ENCODE assay signal across 8 mouse cellular contexts in the genomic region with DNA sequence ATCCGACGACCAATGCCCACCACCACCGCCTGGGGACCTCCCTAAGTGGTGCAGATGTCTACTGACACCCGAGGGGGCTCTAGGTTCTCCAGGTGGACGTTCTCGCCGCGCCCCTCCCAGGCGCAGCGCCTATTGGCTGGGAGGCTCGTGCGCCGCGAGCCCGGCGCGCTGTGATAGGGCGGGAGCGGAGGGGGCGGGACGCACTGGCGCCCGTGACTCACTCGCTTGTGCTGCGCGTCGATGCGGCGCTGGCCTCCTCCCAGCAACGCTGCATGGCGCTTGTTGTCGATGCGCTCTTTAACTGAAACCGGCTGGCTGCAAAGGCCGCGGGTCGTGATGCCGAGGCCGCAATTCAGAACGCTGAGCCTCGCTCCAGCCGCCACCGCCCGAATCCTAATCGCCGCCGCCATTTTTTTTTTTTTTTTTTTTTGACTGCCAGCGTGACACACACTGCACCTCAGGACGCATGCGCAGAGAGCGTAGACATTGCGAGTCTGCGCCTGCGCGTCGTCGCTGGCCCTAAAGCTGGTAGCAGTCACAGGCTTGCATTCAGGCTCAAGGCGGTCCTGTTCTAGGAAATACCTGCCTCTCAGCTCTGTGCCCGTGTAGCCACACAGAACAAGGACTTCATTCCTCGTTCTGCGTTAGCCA. TPM values are rescaled to one million over a fixed set of nuclear protein-coding genes. Genes with fewer than 3 reads are reported as not detected.
DNase-seq lines count a peak whose midpoint lies in the region; ATAC-seq and TF ChIP-seq lines count a peak whose summit lies in the region.

A gene (minus strand): TSS at position 451 of the 651 bp plus-strand sequence.

- peak; percentile 98 for DNase-seq in c-Kit-negative CD71-positive TER-119-positive erythroid progenitor cells, embryonic 14.5 days (ENCODE audit: low read depth, low spot score)
- peak; percentile 93 for DNase-seq in forebrain, embryonic 10.5 days (ENCODE audit: extremely low spot score, low spot score)
- peak; percentile 98 to 99 for DNase-seq in kidney, postnatal 25 days
- peak; percentile 92 for DNase-seq in liver, embryonic 14.5 days (ENCODE audit: low read depth in 3 of 3, low spot score in 3 of 3)
- DNase-seq in neural tube, embryonic 11.5 days (ENCODE audit: low spot score) = peak; percentile 98
- peak; percentile 95 for DNase-seq in stomach, postnatal 0 days (ENCODE audit: low spot score)

- H3K4me2 ChIP-seq in heart, embryonic 15.5 days = peak within 1 kb of the TSS; percentile 63
- H3K4me2 ChIP-seq in liver, embryonic 14.5 days (ENCODE audit: low read depth) = peak within 1 kb of the TSS; percentile 90
- peak within 1 kb of the TSS; percentile 54 for H3K4me2 ChIP-seq in neural tube, embryonic 11.5 days (ENCODE audit: low read depth)
- peak within 1 kb of the TSS; percentile 70 for H3K4me2 ChIP-seq in stomach, postnatal 0 days (replicated peaks; ENCODE audit: low read depth)

- H3K9me3 ChIP-seq in forebrain, embryonic 10.5 days = no peaks in the 10 kb centered on the region
- no peaks in the 10 kb centered on the region for H3K9me3 ChIP-seq in heart, embryonic 15.5 days (replicated peaks)
- no peaks in the 10 kb centered on the region for H3K9me3 ChIP-seq in liver, embryonic 14.5 days (ENCODE audit: control insufficient read depth, low read length)
- H3K9me3 ChIP-seq in neural tube, embryonic 11.5 days (ENCODE audit: control insufficient read depth, low read length) = no peaks in the 10 kb centered on the region
- H3K9me3 ChIP-seq in stomach, postnatal 0 days (ENCODE audit: control insufficient read depth, low read length) = no peaks in the 10 kb centered on the region

- WGBS in forebrain, embryonic 10.5 days = under 1% methylated on average over 61 of the region's 61 CpGs
- WGBS in heart, embryonic 15.5 days = under 1% methylated on average over 54 of the region's 61 CpGs
- WGBS in liver, embryonic 14.5 days (ENCODE audit: insufficient replicate concordance) = under 1% methylated on average over 60 of the region's 61 CpGs
- WGBS in neural tube, embryonic 11.5 days = under 1% methylated on average over 61 of the region's 61 CpGs
- WGBS in stomach, postnatal 0 days = under 1% methylated on average over 60 of the region's 61 CpGs

- H3K27ac ChIP-seq in forebrain, embryonic 10.5 days = peak within 1 kb of the TSS; percentile 97
- H3K27ac ChIP-seq in heart, embryonic 15.5 days = peak within 1 kb of the TSS; percentile 95
- peak within 1 kb of the TSS; percentile 71 for H3K27ac ChIP-seq in liver, embryonic 14.5 days
- H3K27ac ChIP-seq in neural tube, embryonic 11.5 days (ENCODE audit: low read depth, low read length) = peak within 1 kb of the TSS; percentile 89
- H3K27ac ChIP-seq in stomach, postnatal 0 days (replicated peaks) = peak within 1 kb of the TSS; percentile 97

- peak; percentile 97 for ATAC-seq in CD4-positive, CD25-positive, alpha-beta regulatory T cell, adult 4 months
- peak; percentile 99 for ATAC-seq in heart, embryonic 15.5 days (replicated peaks; ENCODE audit: insufficient number of reproducible peaks, insufficient read depth, low FRiP score, low read depth)
- ATAC-seq in liver, embryonic 14.5 days (ENCODE audit: insufficient read depth) = peak; percentile 99
- peak; percentile 99 for ATAC-seq in neural tube, embryonic 11.5 days (ENCODE audit: insufficient read depth, low FRiP score, low TSS enrichment)
- peak; percentile 99 for ATAC-seq in stomach, postnatal 0 days (ENCODE audit: low FRiP score, low TSS enrichment)

- H3K27me3 ChIP-seq in forebrain, embryonic 10.5 days (ENCODE audit: poor library complexity, severe bottlenecking) = no peaks in the 10 kb centered on the region
- no peaks in the 10 kb centered on the region for H3K27me3 ChIP-seq in heart, embryonic 15.5 days
- H3K27me3 ChIP-seq in liver, embryonic 14.5 days (ENCODE audit: control insufficient read depth, insufficient read depth, low read length) = no peaks in the 10 kb centered on the region
- no peaks in the 10 kb centered on the region for H3K27me3 ChIP-seq in neural tube, embryonic 11.5 days (ENCODE audit: control insufficient read depth, insufficient read depth, low read length)
- H3K27me3 ChIP-seq in stomach, postnatal 0 days (ENCODE audit: control insufficient read depth, insufficient read depth, low read length) = no peaks in the 10 kb centered on the region

- no peaks in the 10 kb centered on the region; the same call in 1 of the 2 replicates for H3K36me3 ChIP-seq in forebrain, embryonic 10.5 days (replicated peaks)
- no peaks in the 10 kb centered on the region; the same call in 1 of the 2 replicates for H3K36me3 ChIP-seq in heart, embryonic 15.5 days
- no peaks in the 10 kb centered on the region for H3K36me3 ChIP-seq in liver, embryonic 14.5 days (replicated peaks; ENCODE audit: control insufficient read depth, insufficient read depth, low read depth)
- H3K36me3 ChIP-seq in neural tube, embryonic 11.5 days (ENCODE audit: control insufficient read depth, insufficient read depth, low read length) = no peaks in the 10 kb centered on the region
- H3K36me3 ChIP-seq in stomach, postnatal 0 days (ENCODE audit: control insufficient read depth, insufficient read depth, low read length) = no peaks in the 10 kb centered on the region

- no peak for TF ChIP-seq EP300 in liver, embryonic 14.5 days (IDR thresholded peaks at IDR 0.05; ENCODE audit: low read depth)
- peak; percentile 73 for TF ChIP-seq EP300 in stomach, postnatal 0 days (optimal IDR thresholded peaks at IDR 0.05)

- peak; percentile 36; the same call in 1 of the 2 replicates for TF ChIP-seq CTCF in liver, embryonic 14.5 days (IDR thresholded peaks at IDR 0.05; ENCODE audit: low read depth)
- TF ChIP-seq CTCF in stomach, postnatal 0 days (IDR thresholded peaks at IDR 0.05; ENCODE audit: low read depth) = peak; percentile 52

- peaks cover 13% of the 10 kb centered on the region for H3K4me1 ChIP-seq in forebrain, embryonic 10.5 days
- H3K4me1 ChIP-seq in heart, embryonic 15.5 days (replicated peaks) = peaks cover 4% of the 10 kb centered on the region
- peaks cover 11 to 26% of the 10 kb centered on the region in 2 experiments for H3K4me1 ChIP-seq in liver, embryonic 14.5 days (replicated peaks; ENCODE audit: control insufficient read depth in 2 of 2, insufficient read depth in 2 of 2, low read length in 1 of 2)
- no peaks in the 10 kb centered on the region for H3K4me1 ChIP-seq in neural tube, embryonic 11.5 days (ENCODE audit: control insufficient read depth, insufficient read depth, low read length)
- H3K4me1 ChIP-seq in stomach, postnatal 0 days (replicated peaks; ENCODE audit: control insufficient read depth, insufficient read depth) = no peaks in the 10 kb centered on the region

- H3K9ac ChIP-seq in heart, embryonic 15.5 days = peak within 1 kb of the TSS; percentile 68
- H3K9ac ChIP-seq in liver, embryonic 14.5 days (replicated peaks) = peak within 1 kb of the TSS; percentile 84
- H3K9ac ChIP-seq in neural tube, embryonic 11.5 days (ENCODE audit: low read length) = peak within 1 kb of the TSS; percentile 71
- H3K9ac ChIP-seq in stomach, postnatal 0 days (ENCODE audit: low read length) = peak within 1 kb of the TSS; percentile 72

- H3K4me3 ChIP-seq in forebrain, embryonic 10.5 days = peak within 1 kb of the TSS; percentile 68
- peak within 1 kb of the TSS; percentile 65 for H3K4me3 ChIP-seq in heart, embryonic 15.5 days
- H3K4me3 ChIP-seq in liver, embryonic 14.5 days (ENCODE audit: insufficient read depth in 1 of 2, low read depth in 2 of 2, low read length in 2 of 2) = peak within 1 kb of the TSS; percentile 79 to 83
- peak within 1 kb of the TSS; percentile 55 for H3K4me3 ChIP-seq in neural tube, embryonic 11.5 days (ENCODE audit: low read depth, low read length)
- H3K4me3 ChIP-seq in stomach, postnatal 0 days (ENCODE audit: low read depth, low read length) = peak within 1 kb of the TSS; percentile 55

RNA-seq across cellular contexts. Expression of the gene that starts here (rescaled TPM):
- polyA plus RNA-seq in CD4-positive, CD25-positive, alpha-beta regulatory T cell, adult 4 months (2017; shearing (Covaris generic)) = 10 to 100 TPM in 1 of 2 experiments, 1 to 10 TPM in 1; 9.7 to 12.9 TPM
- 12.3 and 14.1 TPM in 2 replicates for polyA plus RNA-seq in forebrain, embryonic 10.5 days (2016; fragmentation: Nextera tagmentation; extraction: Ambion mirVana)
- polyA plus RNA-seq in heart, embryonic 15.5 days (2015; fragmentation: Nextera tagmentation; extraction: Ambion mirVana) = 22.3 and 23.0 TPM in 2 replicates
- polyA plus RNA-seq in liver, embryonic 14.5 days (2012; rRNA removed) = 12.8 and 15.7 TPM in 2 replicates
- 6.4 and 7.8 TPM in 2 replicates for polyA plus RNA-seq in liver, embryonic 14.5 days (2014; fragmentation: Nextera tagmentation; extraction: Ambion mirVana)
- polyA plus RNA-seq in neural tube, embryonic 11.5 days (2014; fragmentation: Nextera tagmentation; extraction: Ambion mirVana) = 14.1 and 15.0 TPM in 2 replicates
- 28.7 and 29.9 TPM in 2 replicates for polyA plus RNA-seq in stomach, postnatal 0 days (2015; fragmentation: Nextera tagmentation; extraction: Ambion mirVana)

Comparison
In these comparisons a context has a peak if more than half of its experiments do, and no peak if none do; other contexts are left out.
1. Peak in every context shown above with its lines: DNase-seq, ATAC-seq, H3K4me3 ChIP-seq and H3K27ac ChIP-seq.